Mouse (Mus musculus) cerebellum, postnatal 36 days (tissue): ENCODE measurements at regions not wholly inside any gene's neighbourhood (a gene's known extent, or its start where the extent isn't known, plus 50 kb on each side); places are given as distances from the start of the nearest gene placed in this dataset.

Source experiments
- DNase-seq, 2 experiments: peaks; one replicate each; pipeline ENCODE4 v3.0.0; 2021 to 2022; ENCODE audit warnings: mixed read lengths in 2 of 2

- peak in 1 of 2 experiments; percentile 1 for DNase-seq
Measured at GRCm38 (mm10) chrY:74732116-74732515, 108.4 kb downstream of the Gm21913 start.
